Mouse (Mus musculus) right cerebral cortex, postnatal 10 days (tissue): ENCODE measurements around the gene Gjd3.
A peak's percentile ranks its signal among the peaks of the same experiment; 100 is the strongest.

Source experiments
- DNase-seq, 2 experiments: peaks; one replicate each; pipeline ENCODE4 v3.0.0; 2021; ENCODE audit warnings: low spot score in 2 of 2

Gjd3 gene

GRCm38 (mm10) chr11:98963191-98964021, 19.4 kb downstream of the Gjd3 start:
- peak; percentile 88 to 89 for DNase-seq

GRCm38 (mm10) chr11:98962421-98963095, 20.3 kb downstream of the Gjd3 start:
- DNase-seq: no peak

GRCm38 (mm10) chr11:98961766-98962165, 21.1 kb downstream of the Gjd3 start:
- DNase-seq: no peak

DNA sequence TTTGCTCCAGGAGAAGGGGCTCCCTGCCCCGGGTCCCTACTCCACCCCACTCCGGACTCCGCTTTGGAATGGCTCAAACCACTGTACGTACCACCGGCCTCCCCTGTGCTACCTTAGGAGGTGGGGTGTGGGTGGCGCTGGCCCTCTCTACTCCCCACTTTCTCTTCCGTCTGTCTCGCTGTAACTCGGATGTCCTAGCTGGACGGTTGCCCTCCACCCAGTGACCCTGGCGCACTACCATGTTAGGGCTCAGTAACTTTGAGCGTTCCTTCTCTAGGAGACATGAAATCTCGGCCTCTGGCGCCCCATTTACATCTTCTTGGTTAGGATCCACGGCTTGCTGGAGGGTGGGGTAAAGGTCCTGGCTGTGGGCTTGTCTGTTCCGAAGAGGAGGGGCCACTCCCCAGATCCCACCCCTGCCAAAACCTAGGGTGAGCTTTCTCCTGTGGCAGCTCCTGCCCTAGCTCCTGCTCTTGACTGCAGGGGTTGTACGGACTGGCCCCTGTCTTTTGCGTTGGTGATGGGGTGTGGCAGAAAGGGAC, 21.7 kb downstream of the Gjd3 start:
- DNase-seq: no peak

DNA sequence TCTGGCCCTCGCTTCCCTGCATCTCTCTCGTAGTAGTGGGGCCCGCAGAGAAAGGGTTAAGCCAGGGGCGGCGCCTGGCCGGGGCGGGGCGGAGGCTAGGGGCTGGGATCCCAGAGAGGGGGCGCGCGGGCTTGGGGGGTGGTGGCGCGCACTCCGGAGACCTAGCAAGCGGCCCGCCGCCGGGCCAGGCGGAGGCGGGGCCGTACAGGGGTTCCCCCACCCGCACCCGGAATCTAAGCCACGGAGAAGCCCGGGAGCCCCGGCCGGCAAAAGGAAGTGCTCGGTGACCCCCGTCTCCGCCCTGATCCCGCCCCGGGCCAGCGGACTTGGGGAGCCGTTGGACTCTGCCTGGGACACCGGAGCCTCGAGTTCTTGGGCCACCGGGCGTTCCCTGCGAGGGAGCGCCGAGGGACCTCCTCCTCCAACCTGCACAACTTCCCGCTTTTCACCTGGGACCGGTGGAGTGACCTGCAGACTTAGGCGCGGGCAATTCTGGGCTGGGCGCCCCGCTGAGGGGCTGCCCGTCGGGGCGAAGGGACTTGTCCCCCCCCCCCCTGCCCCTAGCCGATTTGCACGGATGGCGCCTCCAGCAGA, 22.4 kb downstream of the Gjd3 start:
- peak in 1 of 2 experiments; percentile 72 for DNase-seq

DNA sequence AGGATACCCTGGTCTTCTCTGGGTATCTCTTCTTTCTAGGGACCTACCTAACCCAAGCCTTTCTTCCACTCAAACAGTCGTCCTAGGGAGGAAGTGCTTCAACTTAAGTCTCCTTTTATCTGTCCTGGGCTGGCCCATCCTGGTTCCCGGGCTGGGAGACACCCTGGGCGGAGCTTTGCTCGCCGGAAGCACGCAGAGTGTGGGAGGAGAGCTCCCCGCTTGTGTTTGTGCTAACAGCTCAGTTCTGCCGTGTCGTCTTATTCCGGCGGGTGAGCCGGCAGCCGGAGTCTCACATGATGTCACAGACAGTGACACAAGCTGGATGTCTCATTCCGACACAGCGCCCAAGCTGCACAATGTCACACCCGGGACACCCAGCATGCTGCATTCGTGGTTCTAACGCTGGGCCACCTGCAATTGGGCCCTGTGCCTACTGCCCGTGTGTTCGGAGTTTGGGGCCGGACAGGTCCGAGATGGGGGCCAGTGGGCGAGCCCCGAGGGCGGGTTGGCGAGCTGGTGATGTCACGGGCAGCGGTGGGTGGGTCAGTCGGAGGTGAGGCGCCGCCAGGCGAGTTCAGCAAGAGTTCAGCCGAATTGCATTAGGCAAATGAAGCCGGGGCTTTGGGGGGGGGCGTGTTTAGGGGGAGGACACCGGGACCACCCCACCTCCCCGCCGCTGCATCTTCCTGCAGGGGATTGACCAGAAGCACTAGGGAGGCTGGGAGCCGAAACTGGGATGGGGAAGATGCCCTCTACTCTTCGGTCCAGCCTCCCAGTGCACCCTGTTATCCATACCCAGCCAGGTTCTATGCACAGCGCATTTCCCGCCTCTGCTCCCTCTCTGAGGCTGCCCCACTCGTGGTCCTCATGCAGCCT, 23.1 kb downstream of the Gjd3 start:
- peak; percentile 75 to 86 for DNase-seq

- DNase-seq: no peak
Observed at GRCm38 (mm10) chr11:98956340-98956739, 26.5 kb downstream of the Gjd3 start.

GRCm38 (mm10) chr11:98955707-98956235, 27.0 kb downstream of the Gjd3 start:
- no peak for DNase-seq

DNA sequence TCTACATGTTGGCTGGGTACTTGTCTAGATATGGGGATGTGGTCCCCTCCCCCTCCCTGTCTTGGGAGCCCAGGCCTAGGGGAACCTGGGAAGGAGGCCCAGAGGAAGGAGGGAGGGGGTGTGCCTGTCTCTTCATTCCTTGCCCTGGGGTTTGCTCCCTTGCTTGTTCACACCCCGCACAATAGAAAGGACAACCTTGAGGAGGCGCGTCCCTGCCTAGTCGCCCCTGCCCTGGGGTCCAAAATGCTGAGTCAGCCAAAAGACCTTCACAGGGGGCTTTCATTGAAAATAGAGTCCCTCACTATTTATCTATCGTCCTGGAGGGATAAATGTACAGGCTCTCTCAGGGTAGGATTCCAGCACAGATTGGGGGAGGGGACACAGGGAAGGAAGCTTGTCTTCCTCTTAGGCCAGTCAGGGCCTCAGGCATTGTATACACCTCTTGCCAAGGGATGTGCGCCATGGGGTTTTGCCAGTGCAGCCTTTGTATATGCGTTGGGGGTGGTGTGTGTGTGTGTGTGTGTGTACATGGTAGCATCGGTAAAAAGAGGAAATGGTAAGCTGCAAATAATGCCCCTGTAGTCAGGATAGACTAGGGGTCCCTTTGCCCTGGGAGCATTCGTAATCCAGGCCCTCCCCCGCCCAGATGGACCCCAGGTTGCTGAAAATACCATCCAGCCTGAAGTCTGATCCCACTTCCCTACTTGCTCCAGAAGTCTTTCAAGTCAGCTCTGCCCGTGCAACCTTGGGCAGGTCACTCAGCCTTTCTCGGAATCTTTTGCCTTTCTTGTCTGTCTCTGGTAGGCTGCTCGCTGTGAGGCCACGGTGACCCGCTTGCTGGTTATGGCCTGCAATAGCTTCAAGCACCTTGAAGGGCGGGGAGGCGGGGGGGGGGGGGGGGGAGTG, 27.8 kb downstream of the Gjd3 start:
- peak in 1 of 2 experiments; percentile 39 for DNase-seq

- DNase-seq: peak; percentile 49 to 78
Observed at GRCm38 (mm10) chr11:98954373-98954772, 28.4 kb downstream of the Gjd3 start.

- no peak for DNase-seq
Observed at GRCm38 (mm10) chr11:98953835-98954320, 28.9 kb downstream of the Gjd3 start.

DNA sequence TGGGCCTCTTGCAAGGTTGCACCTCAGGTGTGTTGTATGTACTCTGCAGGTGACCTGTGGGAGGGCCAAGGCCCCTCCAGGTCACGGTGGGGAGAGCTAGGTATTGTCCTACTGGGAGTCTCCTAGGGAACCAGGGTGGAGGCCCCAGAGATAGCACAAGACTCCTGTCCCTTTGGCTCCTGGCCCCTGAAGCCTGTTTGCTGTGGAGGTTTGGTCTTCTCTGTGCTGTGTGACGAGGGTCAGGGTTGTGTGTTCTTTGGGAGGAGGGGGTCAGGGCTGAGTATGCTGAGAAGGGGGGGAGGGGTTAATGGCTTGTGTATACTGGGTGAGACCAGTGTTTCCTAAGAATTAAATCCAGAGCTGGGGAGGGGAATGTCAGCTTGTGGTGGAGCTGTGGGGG, 29.5 kb downstream of the Gjd3 start:
- DNase-seq: peak in 1 of 2 experiments; percentile 21

DNA sequence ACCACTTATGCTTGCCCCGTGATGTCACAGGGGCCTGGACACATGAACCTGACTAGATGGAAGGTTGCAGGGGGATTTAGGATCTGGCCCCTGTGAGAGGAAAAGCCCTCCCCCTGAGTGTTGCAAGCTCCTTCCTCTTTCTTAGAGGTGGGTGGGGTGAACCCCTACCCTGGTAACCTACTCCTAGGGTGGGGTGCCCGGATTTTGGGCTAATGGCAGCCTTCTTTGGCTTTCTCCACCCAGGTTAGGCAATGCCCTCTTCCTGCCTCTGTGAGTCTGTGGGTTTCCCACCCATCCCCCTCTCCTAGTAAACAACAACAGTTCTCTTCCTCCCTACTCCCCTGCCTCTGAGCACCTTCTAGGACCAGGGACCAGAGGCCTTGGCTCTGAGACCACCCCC, 30.1 kb downstream of the Gjd3 start:
- DNase-seq: no peak

DNA sequence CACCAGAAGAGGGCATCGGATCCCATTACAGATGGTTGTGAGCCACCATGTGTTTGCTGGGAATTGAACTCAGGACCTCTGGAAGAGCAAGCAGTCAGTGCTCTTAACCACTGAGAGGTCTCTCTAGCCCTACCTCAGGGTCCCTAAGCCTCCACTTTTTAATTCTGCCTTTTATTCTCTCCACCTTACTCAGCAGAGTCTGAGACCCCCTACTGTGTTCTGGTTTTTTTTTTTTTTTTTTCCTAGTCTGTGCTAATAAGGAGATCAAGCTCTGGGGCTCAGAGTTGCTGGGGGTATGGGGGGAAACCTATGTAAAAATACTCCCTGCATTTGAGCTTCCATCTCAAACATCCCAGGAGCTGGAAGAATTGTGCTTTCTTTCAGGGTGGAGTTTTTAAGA, 30.7 kb downstream of the Gjd3 start:
- DNase-seq: no peak

DNA sequence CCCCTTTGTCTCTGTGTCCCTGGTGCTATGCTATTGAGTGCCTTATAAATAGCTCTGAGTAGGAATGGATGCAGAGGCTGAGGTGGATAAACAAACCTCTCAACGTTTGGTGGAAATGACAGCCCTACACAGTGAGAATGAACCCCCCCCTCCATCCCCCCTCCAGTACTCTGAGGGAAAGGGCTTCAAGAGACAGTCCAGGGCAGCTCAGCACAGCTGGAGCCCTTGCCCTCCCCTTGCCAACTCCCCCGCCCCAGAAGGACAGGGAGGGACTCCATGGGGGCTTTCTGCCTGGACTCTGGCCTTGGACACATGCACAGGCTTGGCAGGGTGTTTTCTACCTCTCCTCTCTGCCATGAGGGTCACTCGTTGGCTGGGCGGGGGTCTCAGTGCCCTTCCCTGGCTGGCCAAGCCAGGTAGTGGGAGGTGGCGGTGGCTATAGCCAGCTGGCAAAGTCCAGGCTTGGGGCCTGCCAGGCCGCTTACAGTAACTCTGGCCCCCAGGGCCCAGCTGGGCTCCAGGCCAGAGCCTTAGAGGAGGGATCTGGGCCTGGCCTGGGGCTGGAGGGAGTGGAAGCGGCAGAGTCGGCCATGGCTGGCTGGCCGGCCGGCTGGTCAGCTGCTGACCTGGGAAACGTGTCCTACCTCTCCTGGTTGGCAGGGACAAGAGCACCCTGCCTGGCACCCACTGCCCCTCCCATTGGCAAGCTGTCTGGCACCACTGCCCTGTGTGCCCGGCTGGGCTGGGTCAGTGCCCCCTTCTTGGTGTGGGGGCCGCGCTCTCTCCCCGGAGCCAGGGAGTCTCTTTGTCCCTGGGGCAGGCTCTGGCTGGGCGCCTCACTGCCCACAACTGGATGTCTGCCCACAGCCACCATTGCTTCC, 31.6 kb downstream of the Gjd3 start:
- peak; percentile 84 to 86 for DNase-seq

DNA sequence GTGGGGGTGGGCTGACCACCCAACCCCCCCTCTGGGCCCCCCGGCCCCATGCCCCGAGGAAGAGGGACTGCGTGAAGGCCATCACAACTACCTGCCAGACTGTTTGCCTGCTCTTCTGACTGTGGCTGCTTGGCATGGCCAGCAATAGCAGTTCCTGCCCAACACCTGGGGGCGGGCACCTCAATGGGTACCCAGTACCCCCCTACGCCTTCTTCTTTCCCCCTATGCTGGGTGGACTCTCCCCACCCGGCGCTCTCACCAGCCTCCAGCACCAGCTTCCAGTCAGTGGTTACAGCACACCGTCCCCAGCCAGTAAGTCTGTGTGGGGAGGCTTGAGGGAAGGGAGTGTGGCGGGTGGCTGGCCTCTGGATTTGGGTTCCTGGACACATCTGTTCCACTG, 32.3 kb downstream of the Gjd3 start:
- no peak for DNase-seq

DNA sequence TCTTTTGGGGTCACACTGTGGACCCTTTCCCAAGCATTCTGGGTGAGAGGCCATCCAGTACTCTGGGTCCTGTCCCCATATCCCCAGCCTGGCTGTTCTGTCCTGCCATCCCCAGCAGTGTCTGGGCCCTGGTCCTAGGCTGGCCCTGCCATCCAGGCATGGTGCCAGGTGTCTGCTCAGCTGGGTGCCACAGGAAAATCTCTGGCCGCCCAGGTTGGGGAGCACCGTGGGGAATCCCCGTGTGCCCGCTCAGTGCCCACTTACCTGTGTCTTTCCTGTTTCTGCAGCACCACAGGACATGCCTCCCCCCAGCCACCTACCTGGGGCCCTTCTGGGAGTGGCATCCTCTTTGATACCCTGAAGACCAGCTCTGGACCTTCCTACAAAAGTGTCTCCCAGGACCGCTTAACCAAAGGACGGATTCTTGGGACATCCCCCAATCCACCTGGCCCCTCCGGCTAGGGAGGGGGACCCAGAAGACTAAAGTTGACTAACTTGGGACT, 32.8 kb downstream of the Gjd3 start:
- no peak for DNase-seq

DNA sequence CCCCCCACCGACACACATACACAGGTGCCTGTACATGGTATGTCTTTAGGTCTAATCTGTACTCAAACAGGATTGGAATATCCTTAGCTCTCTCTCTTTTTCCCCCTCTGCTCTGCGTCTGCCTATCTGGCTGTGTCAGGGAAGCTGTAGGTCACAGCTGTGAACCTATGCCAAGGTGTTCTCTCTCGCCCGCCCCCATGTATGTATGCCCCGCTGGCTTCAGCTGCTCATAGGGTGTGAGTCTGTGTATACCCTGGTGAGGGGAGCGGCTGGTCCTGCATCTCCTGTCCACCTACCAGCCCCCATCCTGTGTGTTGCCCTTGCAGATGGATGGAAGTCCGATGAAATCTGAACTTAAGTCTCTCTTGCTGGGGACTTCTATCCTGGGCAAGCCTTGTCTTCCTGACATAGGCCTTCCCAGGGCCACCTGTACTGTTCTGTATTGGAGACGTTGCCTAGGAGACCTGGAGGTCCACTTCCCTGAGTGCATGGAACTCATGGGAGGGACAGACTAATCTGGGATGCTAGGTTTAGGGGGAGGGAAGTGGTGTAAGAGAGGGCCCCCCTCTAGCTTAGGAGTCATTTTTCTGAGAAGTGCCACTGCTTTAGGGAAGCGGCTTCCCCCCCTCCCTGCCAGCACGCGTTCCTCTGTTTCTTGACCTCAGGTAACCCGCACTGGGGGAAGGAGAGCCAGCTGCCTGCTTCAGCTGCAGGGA, 33.4 kb downstream of the Gjd3 start:
- no peak for DNase-seq
